ENCODE assay signal across 16 mouse cellular contexts in genomic region chr13:60282543-60283251, GRCm38 (mm10).
DNase-seq lines count a peak whose midpoint lies in the region; ATAC-seq and TF ChIP-seq lines count a peak whose summit lies in the region.
"Had no signal": no experiment of that assay in that cellular context is flagged by ENCODE, and none has a peak within 500 bp of the region (broad histone marks: within the 10 kb centered on the region; RNA-seq: fewer than 3 reads in every experiment).

No protein-coding gene starts in this region.

- TF ChIP-seq CTCF in cerebellum, adult 2 months (IDR thresholded peaks at IDR 0.05; ENCODE audit: borderline replicate concordance, insufficient read depth, low read depth, low read length): no peak
- TF ChIP-seq CTCF in hindbrain, postnatal 0 days (IDR thresholded peaks at IDR 0.05; ENCODE audit: low read depth): no peak

- H3K27me3 ChIP-seq in cerebellum, adult 2 months (ENCODE audit: control insufficient read depth, insufficient read depth, low read length): no peaks in the 10 kb centered on the region
- no peaks in the 10 kb centered on the region for H3K27me3 ChIP-seq in hindbrain, postnatal 0 days (ENCODE audit: insufficient read depth, low read length)
- H3K27me3 ChIP-seq in hindbrain, embryonic 11.5 days (ENCODE audit: control insufficient read depth, insufficient read depth, low read length): no peaks in the 10 kb centered on the region
- H3K27me3 ChIP-seq: megakaryocyte, embryonic 14.5 days had no signal

- no peak overlapping the region for H3K27ac ChIP-seq in cerebellum, adult 2 months (ENCODE audit: insufficient read depth, low read length)
- H3K27ac ChIP-seq in hindbrain, postnatal 0 days: no peak overlapping the region
- H3K27ac ChIP-seq in hindbrain, embryonic 11.5 days (ENCODE audit: low read depth, low read length): no peak overlapping the region

- H3K4me3 ChIP-seq in cerebellum, adult 2 months (replicated peaks; ENCODE audit: insufficient read depth, low read depth, low read length): no peak overlapping the region
- no peak overlapping the region for H3K4me3 ChIP-seq in hindbrain, postnatal 0 days (ENCODE audit: low read length)
- no peak overlapping the region for H3K4me3 ChIP-seq in hindbrain, embryonic 11.5 days (ENCODE audit: low read depth, low read length)
- H3K4me3 ChIP-seq: erythroblast, embryonic 14.5 days; megakaryocyte, embryonic 14.5 days had no signal

- WGBS in cerebellum, adult 2 months: 45% methylated on average over 7 of the region's 7 CpGs
- WGBS in hindbrain, postnatal 0 days: 58% methylated on average over 7 of the region's 7 CpGs
- WGBS in hindbrain, embryonic 11.5 days: 68% methylated on average over 7 of the region's 7 CpGs

- no peaks in the 10 kb centered on the region for H3K4me1 ChIP-seq in cerebellum, adult 2 months (ENCODE audit: control insufficient read depth, insufficient read depth, low read length)
- no peaks in the 10 kb centered on the region for H3K4me1 ChIP-seq in hindbrain, postnatal 0 days (ENCODE audit: insufficient read depth, low read length)
- no peaks in the 10 kb centered on the region for H3K4me1 ChIP-seq in hindbrain, embryonic 11.5 days (replicated peaks; ENCODE audit: control insufficient read depth, insufficient read depth, low read length)
- H3K4me1 ChIP-seq: megakaryocyte, embryonic 14.5 days had no signal

- peak; percentile 22 to 50 for DNase-seq in cerebellum, postnatal 10 days
- no peak for DNase-seq in cerebellum, adult 2 months
- peak; percentile 62 for DNase-seq in hindbrain, postnatal 0 days (ENCODE audit: low spot score)
- no peak for DNase-seq in hindbrain, embryonic 11.5 days (ENCODE audit: low spot score)
- DNase-seq in 3134 (ENCODE audit: extremely low read depth, insufficient read length, low spot score): peak; percentile 23
- DNase-seq in forelimb bud, embryonic 11.5 days (ENCODE audit: low read depth, low spot score): peak; percentile 57
- no peak for DNase-seq in spleen, postnatal 14 days (ENCODE audit: low spot score in 2 of 2)
- DNase-seq in gastrocnemius, postnatal 25 days: no peak
- DNase-seq: adrenal gland, adult 8-10 months; cerebellum, adult 9-11 months; kidney, postnatal 36 days; layer of hippocampus, postnatal 36 days; thymus, postnatal 36 days had no signal

- no peak overlapping the region for H3K4me2 ChIP-seq in hindbrain, postnatal 0 days (ENCODE audit: low read depth, low read length)
- H3K4me2 ChIP-seq in hindbrain, embryonic 11.5 days (replicated peaks; ENCODE audit: low read depth, low read length): no peak overlapping the region
- H3K4me2 ChIP-seq: liver, embryonic 11.5 days had no signal

- H3K36me3 ChIP-seq in hindbrain, postnatal 0 days (ENCODE audit: insufficient read depth, low read length): no peaks in the 10 kb centered on the region
- no peaks in the 10 kb centered on the region for H3K36me3 ChIP-seq in hindbrain, embryonic 11.5 days (ENCODE audit: control insufficient read depth, insufficient read depth, low read length)

- no peaks in the 10 kb centered on the region for H3K9me3 ChIP-seq in hindbrain, postnatal 0 days (ENCODE audit: low read length)
- no peaks in the 10 kb centered on the region for H3K9me3 ChIP-seq in hindbrain, embryonic 11.5 days (ENCODE audit: control insufficient read depth, low read length)

- no peak overlapping the region for H3K9ac ChIP-seq in hindbrain, postnatal 0 days (replicated peaks; ENCODE audit: low read length)
- no peak overlapping the region for H3K9ac ChIP-seq in hindbrain, embryonic 11.5 days (ENCODE audit: low read depth, low read length)

- TF ChIP-seq POLR2A in cerebellum, adult 2 months (IDR thresholded peaks at IDR 0.05; ENCODE audit: borderline replicate concordance, insufficient read depth, low read length): no peak

- no peak for ATAC-seq in hindbrain, postnatal 0 days
- no peak for ATAC-seq in hindbrain, embryonic 11.5 days (ENCODE audit: low FRiP score)

Comparison
In these comparisons a context has a peak if more than half of its experiments do, and no peak if none do; other contexts are left out.
1. DNase-seq: peak in cerebellum, postnatal 10 days (2 of 2), hindbrain, postnatal 0 days (single experiment), 3134 (single experiment) and forelimb bud, embryonic 11.5 days (single experiment); none in cerebellum, adult 2 months (0 of 2), hindbrain, embryonic 11.5 days (single experiment), spleen, postnatal 14 days (0 of 2) and gastrocnemius, postnatal 25 days (single experiment).